Mouse (Mus musculus): ENCODE measurements around the gene Ucma. TPM values are rescaled to one million over a fixed set of nuclear protein-coding genes. Genes with fewer than 3 reads are reported as not detected.

Gene Ucma
- total and polyA plus RNA-seq, 2 experiments: not detected

DNA sequence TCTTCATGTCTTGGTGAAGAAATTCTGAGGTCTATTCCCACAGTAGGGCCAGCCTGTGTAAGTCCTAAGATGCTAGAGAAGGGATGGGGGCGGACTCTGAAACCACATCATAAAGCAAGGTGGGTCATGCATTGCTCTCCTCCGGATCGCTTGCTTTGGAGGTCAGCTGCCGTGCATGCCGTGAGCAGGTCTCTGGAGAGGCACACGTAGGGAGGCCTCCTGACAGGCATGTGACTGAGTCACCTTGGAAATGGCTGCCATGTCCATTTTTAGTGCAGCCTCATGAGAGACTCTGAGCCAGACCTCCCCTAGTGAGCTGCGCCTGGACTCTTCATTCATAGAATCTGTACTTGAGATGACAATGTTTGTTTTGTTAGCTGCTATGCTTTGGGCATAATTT, 52.1 kb downstream of the Ucma start:
- 94% methylated on average over 7 of the region's 7 CpGs for WGBS
- no peak for DNase-seq (ENCODE audit: extremely low read depth, low read depth, low spot score)
- H3K79me2 ChIP-seq (ENCODE audit: control insufficient read depth, insufficient read depth, low read length): no peaks in the 10 kb centered on the region
- H3K36me3 ChIP-seq (ENCODE audit: control insufficient read depth, insufficient read depth, low read length): peaks cover 71% of the 10 kb centered on the region
- no peak overlapping the region for H3K4me3 ChIP-seq (ENCODE audit: insufficient read depth, low read depth, low read length)
- no peaks in the 10 kb centered on the region for H3K27me3 ChIP-seq (ENCODE audit: control insufficient read depth, insufficient read depth, low read length)
- H3K27ac ChIP-seq (replicated peaks; ENCODE audit: insufficient read depth, low read depth, low read length): no peak overlapping the region
- TF ChIP-seq POLR2A (IDR thresholded peaks at IDR 0.05; ENCODE audit: extremely low read depth, insufficient read depth, low read length): no peak
- TF ChIP-seq CTCF (IDR thresholded peaks at IDR 0.05; ENCODE audit: low read depth, low read length): no peak
- H3K9ac ChIP-seq (ENCODE audit: low read depth, low read length): no peak overlapping the region
- no peaks in the 10 kb centered on the region for H3K4me1 ChIP-seq (ENCODE audit: control insufficient read depth, insufficient read depth, low read length)

DNA sequence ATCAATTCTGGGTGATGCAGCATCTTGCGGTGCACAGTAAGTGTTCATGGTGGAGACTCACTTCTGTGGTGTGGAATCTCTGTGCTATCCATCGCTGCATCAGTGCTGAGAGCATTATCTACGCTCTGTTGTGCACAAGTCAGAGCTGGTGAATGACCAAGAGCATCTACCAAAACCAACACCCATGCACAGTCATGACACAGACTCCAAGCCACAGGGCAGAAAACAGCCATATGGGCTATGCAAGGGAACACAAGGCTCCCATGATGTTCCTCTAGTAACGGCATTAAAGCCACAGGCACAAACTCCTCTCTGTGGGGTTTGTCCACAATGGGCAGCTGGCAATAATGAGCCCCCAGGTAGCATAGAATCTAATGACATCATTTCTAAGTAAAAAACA, 53.9 kb downstream of the Ucma start:
- no peak for DNase-seq (ENCODE audit: extremely low read depth, low read depth, low spot score)
- H3K27me3 ChIP-seq (ENCODE audit: control insufficient read depth, insufficient read depth, low read length): no peaks in the 10 kb centered on the region
- whole genome bisulfite sequencing: 97% methylated on average over 4 of the region's 4 CpGs
- H3K79me2 ChIP-seq (ENCODE audit: control insufficient read depth, insufficient read depth, low read length): no peaks in the 10 kb centered on the region; the same call in 1 of the 2 replicates
- TF ChIP-seq CTCF (IDR thresholded peaks at IDR 0.05; ENCODE audit: low read depth, low read length) (no peak), POLR2A (IDR thresholded peaks at IDR 0.05; ENCODE audit: extremely low read depth, insufficient read depth, low read length) (no peak)
- peaks cover under 1% of the 10 kb centered on the region; the same call in 1 of the 2 replicates for H3K4me1 ChIP-seq (ENCODE audit: control insufficient read depth, insufficient read depth, low read length)
- H3K27ac ChIP-seq (replicated peaks; ENCODE audit: insufficient read depth, low read depth, low read length): no peak overlapping the region
- no peak overlapping the region for H3K4me3 ChIP-seq (ENCODE audit: insufficient read depth, low read depth, low read length)
- peaks cover 73% of the 10 kb centered on the region for H3K36me3 ChIP-seq (ENCODE audit: control insufficient read depth, insufficient read depth, low read length)
- no peak overlapping the region for H3K9ac ChIP-seq (ENCODE audit: low read depth, low read length)

DNA sequence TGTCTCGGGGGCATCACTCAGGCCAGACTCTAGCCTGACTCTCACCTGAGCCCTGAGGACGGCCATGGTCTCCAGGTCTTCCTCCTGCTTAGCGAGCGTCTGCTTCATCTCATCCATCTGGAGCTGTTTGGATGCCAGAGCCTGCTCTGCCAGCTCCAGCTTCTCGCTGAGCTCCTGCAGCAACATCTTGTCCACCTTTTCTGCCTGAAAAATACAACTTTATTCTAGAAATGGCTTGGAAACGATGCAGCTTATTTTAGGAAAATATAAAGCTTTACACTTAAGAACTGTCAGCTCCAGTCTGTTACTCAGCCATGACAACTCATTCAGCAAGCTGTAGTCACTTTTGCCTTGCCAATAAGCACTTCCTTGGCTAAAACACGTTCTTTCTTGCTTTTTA, 55.3 kb downstream of the Ucma start:
- H3K79me2 ChIP-seq (ENCODE audit: control insufficient read depth, insufficient read depth, low read length): no peaks in the 10 kb centered on the region; the same call in 1 of the 2 replicates
- WGBS: 90% methylated on average over 7 of the region's 7 CpGs
- peaks cover 9% of the 10 kb centered on the region for H3K4me1 ChIP-seq (ENCODE audit: control insufficient read depth, insufficient read depth, low read length)
- H3K4me3 ChIP-seq (ENCODE audit: insufficient read depth, low read depth, low read length): no peak overlapping the region
- no peaks in the 10 kb centered on the region for H3K27me3 ChIP-seq (ENCODE audit: control insufficient read depth, insufficient read depth, low read length)
- no peak overlapping the region for H3K9ac ChIP-seq (ENCODE audit: low read depth, low read length)
- H3K36me3 ChIP-seq (ENCODE audit: control insufficient read depth, insufficient read depth, low read length): peaks cover 74% of the 10 kb centered on the region
- DNase-seq (ENCODE audit: extremely low read depth, low read depth, low spot score): no peak
- no peak overlapping the region for H3K27ac ChIP-seq (replicated peaks; ENCODE audit: insufficient read depth, low read depth, low read length)
- TF ChIP-seq CTCF (IDR thresholded peaks at IDR 0.05; ENCODE audit: low read depth, low read length) (no peak), POLR2A (IDR thresholded peaks at IDR 0.05; ENCODE audit: extremely low read depth, insufficient read depth, low read length) (no peak)

DNA sequence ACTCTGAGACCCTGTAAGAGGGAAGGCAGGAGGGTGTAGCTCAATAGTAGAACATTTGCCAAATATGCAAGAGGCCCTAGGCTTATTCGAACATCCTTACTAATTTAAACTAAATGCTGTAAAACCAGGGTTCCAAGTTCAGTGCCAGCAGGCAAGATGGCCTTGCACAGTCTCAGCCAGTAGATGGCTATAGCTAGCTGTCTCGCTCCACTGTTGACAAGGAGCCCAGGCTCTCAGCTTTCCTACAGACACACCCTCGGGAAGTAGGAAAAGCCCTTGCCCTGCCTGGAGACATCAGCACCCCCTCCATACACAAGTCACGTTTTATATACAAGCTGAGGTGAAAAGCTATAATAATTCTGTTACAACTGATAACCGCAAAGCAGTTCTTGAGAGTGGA, 56.7 kb downstream of the Ucma start:
- no peaks in the 10 kb centered on the region; the same call in 1 of the 2 replicates for H3K79me2 ChIP-seq (ENCODE audit: control insufficient read depth, insufficient read depth, low read length)
- peaks cover 13% of the 10 kb centered on the region for H3K4me1 ChIP-seq (ENCODE audit: control insufficient read depth, insufficient read depth, low read length)
- H3K27ac ChIP-seq (replicated peaks; ENCODE audit: insufficient read depth, low read depth, low read length): no peak overlapping the region
- WGBS: 74% methylated on average over 5 of the region's 5 CpGs
- no peak for DNase-seq (ENCODE audit: extremely low read depth, low read depth, low spot score)
- no peak overlapping the region for H3K9ac ChIP-seq (ENCODE audit: low read depth, low read length)
- no peak overlapping the region for H3K4me3 ChIP-seq (ENCODE audit: insufficient read depth, low read depth, low read length)
- H3K27me3 ChIP-seq (ENCODE audit: control insufficient read depth, insufficient read depth, low read length): no peaks in the 10 kb centered on the region
- TF ChIP-seq POLR2A (IDR thresholded peaks at IDR 0.05; ENCODE audit: extremely low read depth, insufficient read depth, low read length): no peak
- 0 out of 2 replicates have a peak, but pooled peaks have one; percentile 5 for TF ChIP-seq CTCF (IDR thresholded peaks at IDR 0.05; ENCODE audit: low read depth, low read length)
- H3K36me3 ChIP-seq (ENCODE audit: control insufficient read depth, insufficient read depth, low read length): peaks cover 72% of the 10 kb centered on the region

DNA sequence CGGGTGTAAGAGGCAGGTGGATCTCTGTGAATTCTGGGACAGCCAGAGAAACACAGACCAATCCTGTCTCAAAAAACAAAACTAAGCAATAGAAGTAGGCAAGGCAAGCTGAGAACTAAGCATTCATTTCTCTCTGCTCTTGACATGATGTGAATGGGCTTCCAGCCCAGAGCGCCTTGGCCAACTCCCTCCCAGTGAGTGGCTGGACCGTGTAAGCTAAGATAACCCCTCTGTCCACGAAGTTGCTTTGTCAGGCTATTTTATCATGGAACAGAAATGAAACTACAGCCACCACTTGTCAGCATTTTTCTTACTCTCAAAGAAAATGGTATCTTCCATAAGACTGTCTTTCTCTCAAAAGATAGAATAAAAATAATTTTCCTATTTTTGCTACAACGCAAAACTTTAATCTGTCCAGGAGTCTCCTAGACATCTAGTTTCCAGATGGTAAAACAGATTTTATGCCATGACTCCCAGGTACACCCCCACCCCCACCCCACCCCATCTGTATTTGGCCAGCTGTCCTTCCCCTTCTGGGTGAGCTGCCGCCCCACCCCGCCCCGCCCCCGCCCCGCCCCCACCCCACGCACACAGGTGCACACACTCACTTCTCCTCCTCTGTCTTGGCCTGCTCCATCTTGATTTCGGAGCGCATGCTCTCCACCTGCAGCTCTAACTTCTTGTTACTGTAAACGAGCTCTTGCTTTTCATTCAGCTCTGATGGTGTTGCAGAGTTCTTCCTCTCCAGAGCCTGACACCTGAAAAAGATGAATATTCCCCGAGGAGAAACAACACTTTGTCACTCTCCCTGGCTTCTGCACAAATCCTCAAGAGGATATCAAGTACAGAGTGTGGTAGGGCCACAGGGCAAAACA, 57.9 kb downstream of the Ucma start:
- TF ChIP-seq CTCF (IDR thresholded peaks at IDR 0.05; ENCODE audit: low read depth, low read length) (no peak), POLR2A (IDR thresholded peaks at IDR 0.05; ENCODE audit: extremely low read depth, insufficient read depth, low read length) (no peak)
- no peak overlapping the region for H3K4me3 ChIP-seq (ENCODE audit: insufficient read depth, low read depth, low read length)
- H3K27me3 ChIP-seq (ENCODE audit: control insufficient read depth, insufficient read depth, low read length): no peaks in the 10 kb centered on the region
- H3K79me2 ChIP-seq (ENCODE audit: control insufficient read depth, insufficient read depth, low read length): no peaks in the 10 kb centered on the region; the same call in 1 of the 2 replicates
- DNase-seq (ENCODE audit: extremely low read depth, low read depth, low spot score): no peak
- peaks cover 65% of the 10 kb centered on the region for H3K36me3 ChIP-seq (ENCODE audit: control insufficient read depth, insufficient read depth, low read length)
- H3K9ac ChIP-seq (ENCODE audit: low read depth, low read length): no peak overlapping the region
- peak overlapping the region; percentile 31; the same call in 1 of the 2 replicates for H3K27ac ChIP-seq (replicated peaks; ENCODE audit: insufficient read depth, low read depth, low read length)
- whole genome bisulfite sequencing: 66% methylated on average over 15 of the region's 15 CpGs
- peaks cover 19% of the 10 kb centered on the region for H3K4me1 ChIP-seq (ENCODE audit: control insufficient read depth, insufficient read depth, low read length)

- Histone ChIP-seq H3K4me3 (ENCODE audit: insufficient read depth, low read depth, low read length) (no peak overlapping the region), H3K9ac (ENCODE audit: low read depth, low read length) (peak overlapping the region; percentile 54), H3K79me2 (ENCODE audit: control insufficient read depth, insufficient read depth, low read length) (no peaks in the 10 kb centered on the region; the same call in 1 of the 2 replicates), H3K36me3 (ENCODE audit: control insufficient read depth, insufficient read depth, low read length) (peaks cover 65% of the 10 kb centered on the region), H3K27ac (replicated peaks; ENCODE audit: insufficient read depth, low read depth, low read length) (peak overlapping the region; percentile 77), H3K27me3 (ENCODE audit: control insufficient read depth, insufficient read depth, low read length) (no peaks in the 10 kb centered on the region), H3K4me1 (ENCODE audit: control insufficient read depth, insufficient read depth, low read length) (peaks cover 19% of the 10 kb centered on the region)
- 65% methylated on average over 8 of the region's 8 CpGs for WGBS
- DNase-seq (ENCODE audit: extremely low read depth, low read depth, low spot score): no peak
- no peak for TF ChIP-seq POLR2A (IDR thresholded peaks at IDR 0.05; ENCODE audit: extremely low read depth, insufficient read depth, low read length)
- TF ChIP-seq CTCF (IDR thresholded peaks at IDR 0.05; ENCODE audit: low read depth, low read length): no peak
Observed at GRCm38 (mm10) chr2:5034801-5035200, 58.9 kb downstream of the Ucma start.
